Mouse (Mus musculus) pancreas, adult 10 weeks (tissue): ENCODE measurements around the gene Vps13d. TPM values are rescaled to one million over a fixed set of nuclear protein-coding genes. Genes with fewer than 3 reads are reported as not detected.

Experiments used
- polyA plus RNA-seq: library from polyadenylated mRNA; stranded (reverse); fragments of 350-450 nt; fragmentation: Illumina TruSeq; extraction: RNeasy Lipid Tissue Mini Kit (QIAGEN cat#74804); gene quantifications from one replicate; pipeline ENCODE4 v1.2.3, GENCODE M21; 2015; ENCODE audit warnings: low read depth, low replicate concordance; ENCODE audit not compliant: insufficient read depth

The Vps13d gene
- polyA plus RNA-seq = 20.7 TPM

GRCm38 (mm10) chr4:145194559-145195162 is at the start of gene Vps13d:
Gene Vps13d, minus strand, starts transcription at chr4:145195005.

Other genes starting within 250 kb of the Vps13d start
- gene Tnfrsf1b, start 51.9 kb upstream of the Vps13d start, polyA plus RNA-seq = 6.7 TPM
- not detected for gene Tnfrsf8, start 120.2 kb upstream of the Vps13d start, polyA plus RNA-seq